Mouse (Mus musculus): ENCODE measurements around the gene Bicdl2. TPM values are rescaled to one million over a fixed set of nuclear protein-coding genes. Genes with fewer than 3 reads are reported as not detected.

Bicdl2 gene
- total and polyA plus RNA-seq, 3 experiments: not detected

DNA sequence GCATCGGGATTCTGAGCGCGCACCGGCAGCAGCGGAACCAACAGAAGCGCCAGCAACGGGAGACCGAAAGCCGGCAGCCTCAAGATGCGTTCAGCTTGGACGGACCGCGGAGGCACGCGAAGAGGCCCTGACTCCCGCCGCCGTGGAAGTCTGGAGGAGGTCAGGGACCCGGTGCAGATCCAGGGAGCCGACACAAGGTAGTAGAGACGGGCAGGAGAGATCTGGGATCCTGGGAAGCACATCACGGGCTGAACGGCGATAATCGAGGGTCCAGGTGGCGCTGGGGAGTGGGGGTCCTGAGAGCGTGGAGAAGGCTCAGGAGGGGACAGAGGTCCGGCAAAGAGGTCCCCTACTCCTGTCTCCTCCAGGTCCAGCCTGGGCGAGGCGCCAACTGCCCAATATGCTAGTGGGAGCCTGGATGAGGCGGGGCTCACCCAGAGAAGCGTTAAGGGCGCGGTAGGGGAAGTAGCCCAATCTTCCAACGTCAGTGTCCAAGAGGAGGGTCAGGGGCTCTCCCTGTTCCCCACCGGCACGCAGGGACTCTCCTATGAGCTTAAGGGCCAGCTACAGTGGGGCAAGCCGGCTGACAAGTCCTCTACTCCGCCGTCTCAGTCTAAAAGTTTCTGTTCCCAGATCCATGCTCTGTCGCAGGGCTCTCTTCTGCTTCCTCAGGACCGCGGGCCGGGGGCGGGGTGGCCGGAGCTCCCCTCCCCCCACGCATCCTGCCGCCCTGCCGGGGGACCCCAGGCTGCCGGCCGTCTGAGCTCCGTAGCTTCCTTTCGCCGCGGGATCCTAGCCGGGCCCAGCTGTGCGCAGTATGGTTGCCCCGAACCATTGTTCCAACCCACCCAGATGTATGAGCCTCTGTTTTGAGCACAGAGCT lies 15.5 kb upstream of the Bicdl2 start, which contains the start of gene Mmp25:
TSS of gene Mmp25 (minus strand) at position 665 of the 883 bp plus-strand sequence.
- Histone ChIP-seq H3K4me3 (peak within 1 kb of the TSS; percentile 38), H3K9ac (ENCODE audit: low read depth, low read length) (peak within 1 kb of the TSS; percentile 23), H3K36me3 (ENCODE audit: control insufficient read depth, insufficient read depth, low read length) (no peaks in the 10 kb centered on the region), H3K4me1 (ENCODE audit: control insufficient read depth, insufficient read depth, low read length) (no peaks in the 10 kb centered on the region), H3K27ac (no peak within 1 kb of the TSS), H3K79me2 (replicated peaks; ENCODE audit: control insufficient read depth, insufficient read depth, low read length) (no peaks in the 10 kb centered on the region), H3K27me3 (ENCODE audit: control insufficient read depth, insufficient read depth, low read length) (peaks cover 5% of the 10 kb centered on the region)
- intact Hi-C loops (cut with DNase I): no loop called here
- WGBS: 1% methylated on average over 58 of the region's 58 CpGs
- TF ChIP-seq EP300 (IDR thresholded peaks at IDR 0.05; ENCODE audit: insufficient read depth, low read depth, low read length) (no peak), POLR2A (IDR thresholded peaks at IDR 0.05; ENCODE audit: insufficient read depth, low read depth, low read length) (no peak), CTCF (IDR thresholded peaks at IDR 0.05) (no peak)
- DNase-seq: no peak

- no peak for DNase-seq
- Histone ChIP-seq H3K27ac (no peak overlapping the region), H3K27me3 (ENCODE audit: control insufficient read depth, insufficient read depth, low read length) (peaks cover 5% of the 10 kb centered on the region), H3K4me1 (ENCODE audit: control insufficient read depth, insufficient read depth, low read length) (no peaks in the 10 kb centered on the region), H3K79me2 (replicated peaks; ENCODE audit: control insufficient read depth, insufficient read depth, low read length) (no peaks in the 10 kb centered on the region), H3K9ac (ENCODE audit: low read depth, low read length) (no peak overlapping the region), H3K4me3 (no peak overlapping the region), H3K36me3 (ENCODE audit: control insufficient read depth, insufficient read depth, low read length) (no peaks in the 10 kb centered on the region)
- WGBS: 42% methylated on average over 10 of the region's 10 CpGs
- TF ChIP-seq POLR2A (IDR thresholded peaks at IDR 0.05; ENCODE audit: insufficient read depth, low read depth, low read length) (no peak), CTCF (IDR thresholded peaks at IDR 0.05) (no peak), EP300 (IDR thresholded peaks at IDR 0.05; ENCODE audit: insufficient read depth, low read depth, low read length) (no peak)
- intact Hi-C loops (cut with DNase I): no loop called here
These were observed 14.4 kb upstream of the Bicdl2 start for GRCm38 (mm10) chr17:23645894-23646293.

- TF ChIP-seq CTCF (IDR thresholded peaks at IDR 0.05) (no peak), POLR2A (IDR thresholded peaks at IDR 0.05; ENCODE audit: insufficient read depth, low read depth, low read length) (no peak), EP300 (IDR thresholded peaks at IDR 0.05; ENCODE audit: insufficient read depth, low read depth, low read length) (no peak)
- intact Hi-C loops (cut with DNase I): no loop called here
- 66% methylated on average over 6 of the region's 6 CpGs for WGBS
- no peaks in the 10 kb centered on the region for H3K27me3 ChIP-seq (ENCODE audit: control insufficient read depth, insufficient read depth, low read length)
- H3K4me1 ChIP-seq (ENCODE audit: control insufficient read depth, insufficient read depth, low read length): no peaks in the 10 kb centered on the region
- no peaks in the 10 kb centered on the region for H3K36me3 ChIP-seq (ENCODE audit: control insufficient read depth, insufficient read depth, low read length)
- H3K27ac ChIP-seq: no peak overlapping the region
- no peak overlapping the region for H3K4me3 ChIP-seq
- no peak for DNase-seq
- no peaks in the 10 kb centered on the region for H3K79me2 ChIP-seq (replicated peaks; ENCODE audit: control insufficient read depth, insufficient read depth, low read length)
- H3K9ac ChIP-seq (ENCODE audit: low read depth, low read length): no peak overlapping the region
These were observed 8.9 kb upstream of the Bicdl2 start for GRCm38 (mm10) chr17:23651363-23651762.

DNA sequence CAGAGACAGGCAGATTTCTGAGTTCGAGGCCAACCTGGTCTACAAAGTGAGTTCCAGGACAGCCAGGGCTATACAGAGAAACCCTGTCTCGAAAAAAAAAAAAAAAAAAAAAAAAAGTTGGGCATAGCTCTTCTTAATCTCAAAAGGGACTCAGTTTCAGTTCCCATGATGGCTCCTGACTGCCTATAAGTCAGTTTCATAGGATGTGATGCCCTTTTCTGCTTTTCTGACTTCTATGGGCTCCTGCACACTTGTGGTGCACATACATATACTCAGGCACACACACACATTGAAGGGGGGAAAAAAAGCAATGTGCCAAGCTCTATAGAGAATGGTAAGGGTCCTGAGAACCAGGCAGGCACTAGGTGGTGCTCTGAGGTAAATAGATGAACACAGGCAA lies 7.0 kb upstream of the Bicdl2 start:
- H3K27ac ChIP-seq: no peak overlapping the region
- no peak overlapping the region for H3K9ac ChIP-seq (ENCODE audit: low read depth, low read length)
- H3K79me2 ChIP-seq (replicated peaks; ENCODE audit: control insufficient read depth, insufficient read depth, low read length): no peaks in the 10 kb centered on the region
- intact Hi-C loops (cut with DNase I): no loop called here
- no peak overlapping the region for H3K4me3 ChIP-seq
- H3K27me3 ChIP-seq (ENCODE audit: control insufficient read depth, insufficient read depth, low read length): no peaks in the 10 kb centered on the region
- 46% methylated on average over 2 of the region's 2 CpGs for WGBS
- H3K36me3 ChIP-seq (ENCODE audit: control insufficient read depth, insufficient read depth, low read length): no peaks in the 10 kb centered on the region
- TF ChIP-seq POLR2A (IDR thresholded peaks at IDR 0.05; ENCODE audit: insufficient read depth, low read depth, low read length) (no peak), CTCF (IDR thresholded peaks at IDR 0.05) (peak; percentile 17; the same call in 1 of the 2 replicates)
- DNase-seq: no peak
- H3K4me1 ChIP-seq (ENCODE audit: control insufficient read depth, insufficient read depth, low read length): no peaks in the 10 kb centered on the region

GRCm38 (mm10) chr17:23654001-23654400 lies 6.3 kb upstream of the Bicdl2 start:
- H3K4me3 ChIP-seq: no peak overlapping the region
- H3K27ac ChIP-seq: no peak overlapping the region
- no peak for DNase-seq
- no peak for TF ChIP-seq EP300 (IDR thresholded peaks at IDR 0.05; ENCODE audit: insufficient read depth, low read depth, low read length)
- TF ChIP-seq CTCF (IDR thresholded peaks at IDR 0.05): no peak
- no peak for TF ChIP-seq POLR2A (IDR thresholded peaks at IDR 0.05; ENCODE audit: insufficient read depth, low read depth, low read length)
- 48% methylated on average over 6 of the region's 6 CpGs for WGBS
- H3K36me3 ChIP-seq (ENCODE audit: control insufficient read depth, insufficient read depth, low read length): no peaks in the 10 kb centered on the region
- H3K9ac ChIP-seq (ENCODE audit: low read depth, low read length): no peak overlapping the region
- intact Hi-C loops (cut with DNase I): no loop called here
- H3K79me2 ChIP-seq (replicated peaks; ENCODE audit: control insufficient read depth, insufficient read depth, low read length): no peaks in the 10 kb centered on the region
- H3K4me1 ChIP-seq (ENCODE audit: control insufficient read depth, insufficient read depth, low read length): no peaks in the 10 kb centered on the region
- no peaks in the 10 kb centered on the region for H3K27me3 ChIP-seq (ENCODE audit: control insufficient read depth, insufficient read depth, low read length)

DNA sequence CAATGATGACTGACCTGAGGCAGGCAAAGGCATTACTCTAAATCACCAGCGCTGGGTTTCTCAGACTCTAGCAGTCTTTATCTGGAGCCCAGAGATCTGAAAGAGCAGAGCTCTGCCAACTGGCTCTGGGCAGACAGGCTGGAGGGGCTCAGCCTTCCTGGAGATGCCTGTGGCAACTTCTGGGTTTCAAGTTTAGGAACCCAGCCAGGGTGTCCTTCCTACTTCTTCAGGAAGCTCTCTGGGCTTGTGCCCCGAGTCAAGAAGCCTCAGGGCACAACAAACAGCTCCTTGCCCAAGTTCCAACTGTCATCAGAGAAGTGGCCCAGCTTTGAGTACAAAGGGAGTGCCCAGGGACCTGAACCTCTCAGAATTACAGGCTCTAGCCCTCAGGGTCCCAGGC lies 5.9 kb upstream of the Bicdl2 start:
- Histone ChIP-seq H3K36me3 (ENCODE audit: control insufficient read depth, insufficient read depth, low read length) (no peaks in the 10 kb centered on the region), H3K4me1 (ENCODE audit: control insufficient read depth, insufficient read depth, low read length) (no peaks in the 10 kb centered on the region), H3K79me2 (replicated peaks; ENCODE audit: control insufficient read depth, insufficient read depth, low read length) (no peaks in the 10 kb centered on the region), H3K27ac (no peak overlapping the region), H3K9ac (ENCODE audit: low read depth, low read length) (no peak overlapping the region), H3K27me3 (ENCODE audit: control insufficient read depth, insufficient read depth, low read length) (no peaks in the 10 kb centered on the region), H3K4me3 (no peak overlapping the region)
- TF ChIP-seq POLR2A (IDR thresholded peaks at IDR 0.05; ENCODE audit: insufficient read depth, low read depth, low read length): no peak
- TF ChIP-seq EP300 (IDR thresholded peaks at IDR 0.05; ENCODE audit: insufficient read depth, low read depth, low read length): no peak
- TF ChIP-seq CTCF (IDR thresholded peaks at IDR 0.05): no peak
- intact Hi-C loops (cut with DNase I): no loop called here
- DNase-seq: no peak
- 40% methylated on average over 2 of the region's 2 CpGs for WGBS
